Mouse (Mus musculus): ENCODE measurements around the gene Evi5.
A peak's percentile ranks its signal among the peaks of the same experiment; 100 is the strongest.
"Not testable (repeated sequence)": the region's sequence is repeated elsewhere in the genome, so short reads cannot be mapped to it uniquely, and the experiment has no call there.

Gene Evi5

DNA sequence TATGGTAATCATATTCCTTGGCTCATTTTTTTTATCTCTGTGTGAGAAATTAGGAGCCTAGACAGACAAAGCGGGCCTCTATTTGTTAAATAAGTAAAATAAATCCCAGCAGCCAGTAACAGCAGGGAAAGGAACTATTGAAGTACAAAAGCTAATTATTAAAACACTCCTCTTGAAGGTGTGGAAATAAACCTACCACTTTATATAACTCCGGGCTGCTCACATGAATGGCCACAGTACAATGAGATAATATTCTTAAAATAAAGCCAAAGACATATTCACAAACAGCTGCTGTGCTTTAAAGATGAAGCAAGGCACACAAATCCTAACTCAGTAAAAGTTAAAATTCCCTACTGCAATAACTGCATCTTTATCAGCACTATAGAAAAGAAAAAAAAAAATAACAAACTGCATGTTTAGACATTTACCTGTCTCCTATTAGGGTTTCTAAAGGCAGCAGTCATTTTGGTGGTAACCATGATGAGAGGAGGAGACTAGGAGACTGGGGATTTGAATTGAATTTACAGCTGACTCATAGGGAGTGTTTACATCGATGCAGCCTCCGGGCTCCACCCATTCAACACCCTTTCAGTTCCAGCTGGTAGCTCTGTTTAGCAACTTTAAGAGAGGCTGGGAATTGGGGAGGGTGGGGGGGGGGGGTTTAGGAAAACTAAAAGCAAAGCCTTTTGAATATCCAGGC, at the start of gene Evi5:
TSS of gene Evi5 (minus strand) at position 547 of the 700 bp plus-strand sequence.
- DNase-seq (ENCODE audit: low spot score in 2 of 2): no peak

DNA sequence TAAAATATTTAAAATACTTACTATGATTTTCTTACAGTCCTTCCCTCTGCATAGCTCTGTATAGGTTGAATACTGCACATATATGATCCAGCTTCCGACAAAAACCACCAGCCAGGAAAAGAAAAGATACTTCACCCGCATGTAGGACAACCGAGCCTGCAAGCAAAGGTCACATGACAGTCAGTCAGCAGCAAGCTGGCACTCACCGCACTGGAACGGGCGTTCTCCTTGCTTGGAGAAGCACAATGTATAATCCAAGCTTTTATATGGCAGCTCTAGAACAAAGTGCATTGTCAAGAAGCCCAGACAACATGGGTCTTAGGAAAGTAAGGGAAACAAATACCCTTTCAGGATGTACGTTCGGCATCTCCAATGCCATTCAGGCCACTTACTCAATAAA, 49.7 kb upstream of the Evi5 start:
- no peak for DNase-seq (ENCODE audit: low spot score in 2 of 2)

DNA sequence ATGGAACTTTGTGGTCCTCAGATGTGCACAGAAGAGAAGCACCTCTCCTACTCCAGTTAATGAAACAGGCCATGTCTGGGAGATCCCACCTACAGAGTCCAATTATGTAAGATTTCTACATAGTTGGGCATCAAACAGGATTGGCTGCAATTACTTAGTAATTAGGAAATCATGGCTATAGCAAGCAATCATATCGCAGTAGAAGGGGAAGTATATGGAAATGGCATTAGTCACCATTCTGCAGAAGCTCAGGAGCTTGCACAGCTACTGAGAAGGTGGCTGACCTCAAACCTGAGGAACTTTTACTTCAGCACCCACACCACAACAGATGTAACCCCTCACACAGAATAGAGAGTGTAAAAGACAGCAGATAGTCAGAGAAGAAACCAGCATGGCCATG, 47.9 kb upstream of the Evi5 start:
- no peak for DNase-seq (ENCODE audit: low spot score in 2 of 2)

DNA sequence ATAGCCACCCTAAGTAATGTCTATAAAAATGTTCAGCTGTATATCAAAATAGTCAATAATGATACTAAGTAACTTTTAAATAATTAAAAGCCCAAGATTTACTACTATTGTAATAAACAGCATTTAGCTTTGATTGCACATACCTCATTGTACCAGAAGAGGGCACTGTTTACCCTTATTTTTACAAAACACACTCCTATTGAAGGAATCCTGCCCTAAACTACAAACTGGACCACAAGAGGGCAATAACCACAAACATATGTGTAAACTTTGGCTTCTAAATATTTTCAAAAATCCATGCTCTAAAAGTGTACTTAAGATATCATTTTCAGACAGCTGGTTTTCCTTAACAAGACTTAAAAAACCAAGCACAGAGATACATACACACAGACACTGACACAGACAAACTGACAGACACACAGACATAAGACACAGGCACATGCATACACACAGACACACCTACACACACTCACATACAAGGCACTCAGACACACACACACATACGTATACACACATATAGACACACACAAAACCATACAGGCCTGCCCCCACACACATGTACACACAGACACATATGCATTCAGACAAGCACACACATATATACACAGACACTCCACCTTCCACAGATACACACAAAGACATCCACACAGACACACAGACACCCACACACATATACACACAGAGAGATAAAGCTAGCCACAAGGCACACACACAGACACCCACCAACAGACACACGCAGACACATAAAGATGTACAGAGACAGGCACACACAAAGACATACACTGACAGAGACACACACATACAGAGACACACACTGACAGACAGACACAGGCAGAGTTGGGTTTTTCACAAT, 46.7 kb upstream of the Evi5 start:
- no peak for DNase-seq (ENCODE audit: low spot score in 2 of 2)

DNA sequence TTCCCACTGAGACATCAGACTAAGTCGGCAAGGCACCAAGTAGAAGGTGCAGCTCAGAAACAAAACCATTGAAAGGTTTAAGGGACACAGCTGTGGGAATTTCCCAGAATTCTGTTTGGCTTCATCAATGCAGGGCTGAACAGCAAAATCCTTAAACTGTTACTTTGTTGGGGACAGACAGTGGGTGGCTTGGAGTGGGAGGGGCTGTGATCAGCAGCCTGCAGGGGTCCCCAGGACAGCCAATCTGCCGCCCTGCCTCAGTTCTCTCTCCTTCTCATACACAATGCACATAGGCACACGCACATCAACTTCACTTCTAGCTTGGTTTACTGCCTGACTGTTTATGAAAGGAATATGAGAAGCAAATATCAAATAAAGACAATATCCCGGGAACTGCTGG, 40.4 kb upstream of the Evi5 start:
- DNase-seq (ENCODE audit: low spot score in 2 of 2): no peak

DNA sequence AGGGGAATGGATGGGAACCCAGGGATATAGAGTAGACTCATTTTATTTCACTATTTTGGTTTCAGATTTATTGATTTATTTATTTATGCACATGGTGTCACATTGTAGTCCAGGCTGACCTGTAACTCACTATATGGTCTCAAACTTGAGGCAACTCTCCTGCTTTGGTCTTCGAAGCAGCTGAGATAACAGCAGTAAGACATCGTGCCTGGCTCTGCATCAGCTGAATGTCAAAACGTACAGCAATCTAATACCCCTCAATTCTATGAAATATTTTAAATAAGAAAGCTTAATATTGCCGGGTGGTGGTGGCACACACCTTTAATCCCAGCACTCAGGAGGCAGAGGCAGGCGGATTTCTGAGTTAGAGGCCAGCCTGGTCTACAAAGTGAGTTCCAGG, 36.1 kb upstream of the Evi5 start:
- no peak for DNase-seq (ENCODE audit: low spot score in 2 of 2)

DNA sequence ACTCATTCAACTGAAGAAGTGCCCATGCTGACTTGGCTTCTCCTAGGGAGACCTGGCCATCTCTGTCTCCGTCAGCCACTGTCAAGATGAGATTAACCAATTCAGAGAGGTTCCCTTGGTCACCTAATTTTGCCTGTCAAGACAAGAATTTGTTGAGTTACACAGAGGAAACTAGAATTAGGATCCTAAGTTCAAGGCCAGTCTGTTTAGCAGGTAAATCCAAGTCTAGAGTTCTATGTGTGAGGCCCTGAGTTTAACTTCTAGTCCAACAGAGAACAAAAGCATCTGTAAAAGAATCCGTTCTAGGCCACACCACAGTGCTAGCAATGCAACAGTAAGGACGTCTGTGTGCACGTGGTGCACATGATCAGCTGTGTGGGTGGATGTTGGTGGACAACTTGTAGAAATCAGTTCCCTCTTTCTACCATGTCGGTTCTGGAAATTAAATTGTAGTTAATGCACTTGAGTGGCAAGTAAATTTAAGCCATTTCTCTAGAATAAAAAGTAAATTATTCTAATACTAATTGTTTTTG, 35.2 kb upstream of the Evi5 start:
- DNase-seq (ENCODE audit: low spot score in 2 of 2): no peak

DNA sequence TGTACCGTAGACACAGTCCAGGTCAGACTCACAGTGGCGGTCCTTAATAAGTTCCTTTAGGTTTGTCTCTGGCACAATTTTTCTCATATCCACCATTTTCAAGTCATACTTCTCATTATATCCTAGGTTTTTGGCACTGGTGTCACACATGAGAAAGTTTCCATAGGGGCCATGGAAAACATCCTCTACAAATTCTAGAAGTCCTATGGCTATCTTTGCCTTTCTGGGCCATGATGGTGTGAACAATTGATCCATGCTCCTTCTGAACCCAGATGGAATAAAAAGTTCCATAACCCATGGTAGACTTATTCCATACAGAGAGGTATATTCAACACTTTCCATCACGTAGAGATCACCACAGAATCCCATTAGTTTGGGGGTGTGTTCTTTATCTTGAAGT, 34.8 kb upstream of the Evi5 start:
- no peak for DNase-seq (ENCODE audit: low spot score in 2 of 2)

DNA sequence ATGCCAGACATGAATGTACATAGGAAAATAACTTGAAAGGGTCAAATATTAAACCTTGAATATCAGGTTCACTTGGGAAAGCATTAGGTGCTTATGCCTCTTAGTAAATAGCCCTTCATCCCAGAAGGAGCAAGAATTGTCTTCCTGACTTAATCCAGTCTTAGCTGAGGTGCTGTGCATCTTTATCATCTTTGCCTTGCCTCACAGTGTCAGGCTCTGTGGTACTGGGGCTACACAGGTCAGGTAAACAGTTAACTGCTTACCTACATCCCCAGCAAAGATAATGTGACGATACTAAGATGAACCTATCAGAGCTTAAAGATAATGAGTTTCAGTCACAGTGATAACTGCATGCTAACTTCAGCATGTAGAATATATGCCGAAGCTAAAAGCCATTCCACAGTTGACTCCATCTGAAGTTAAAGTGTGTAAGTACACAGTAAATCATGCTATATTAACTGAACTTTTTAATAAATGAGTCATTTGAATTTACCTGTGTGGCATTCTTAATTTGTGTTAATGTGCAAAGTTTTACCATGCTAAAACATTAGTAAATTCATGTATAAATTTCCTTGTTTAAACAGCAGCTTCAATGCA, 33.7 kb upstream of the Evi5 start:
- no peak for DNase-seq (ENCODE audit: low spot score in 2 of 2)

DNA sequence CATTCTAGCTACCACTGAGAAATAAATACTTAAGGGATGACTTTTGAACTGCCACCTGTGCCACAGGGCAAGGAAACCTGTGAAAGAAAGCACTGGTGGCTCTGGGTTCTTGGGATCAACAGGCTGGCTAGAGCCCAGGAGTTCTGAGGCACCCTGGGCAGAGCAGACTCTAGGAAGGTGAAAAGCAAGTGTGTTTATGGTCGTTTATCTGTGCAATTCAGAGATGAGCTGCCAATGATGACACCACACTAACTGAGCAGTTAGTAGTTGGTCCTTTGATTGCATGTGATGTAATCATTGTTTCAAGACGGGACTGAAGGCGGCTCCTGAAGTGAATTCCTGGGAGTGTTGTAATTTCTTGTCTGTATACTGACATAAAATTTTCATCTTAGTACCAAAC, 29.4 kb upstream of the Evi5 start:
- DNase-seq (ENCODE audit: low spot score in 2 of 2): no peak

DNA sequence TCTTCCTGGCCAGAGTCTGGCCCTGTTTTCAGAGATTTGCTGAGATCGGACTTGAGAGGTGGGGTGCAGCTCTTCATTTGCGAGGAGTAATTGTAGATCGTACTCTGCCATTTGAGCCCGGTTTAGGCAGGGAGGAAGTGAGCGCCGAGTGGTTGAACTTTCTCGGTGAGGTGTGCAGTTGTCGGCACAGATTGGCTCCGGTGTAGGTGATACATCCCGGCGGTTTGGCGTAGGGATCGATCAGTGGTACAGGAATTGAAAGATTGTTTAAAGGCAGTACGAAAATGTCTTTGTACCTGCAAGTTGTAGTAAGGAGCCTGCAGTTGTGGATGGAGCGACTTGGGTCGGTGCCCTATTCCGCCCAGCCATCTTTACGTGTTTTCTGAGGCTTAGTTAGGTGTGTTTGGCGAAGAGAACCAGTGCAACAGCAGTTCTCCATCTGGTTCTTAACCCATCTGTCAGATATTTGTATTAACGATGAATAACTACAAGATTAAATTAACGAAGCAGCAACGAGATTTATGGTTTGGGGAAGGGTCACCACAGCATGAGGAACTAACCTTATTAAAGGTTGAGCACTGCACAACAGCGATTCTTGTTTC, 26.2 kb upstream of the Evi5 start:
- DNase-seq (ENCODE audit: low spot score in 2 of 2): peak in 1 of 2 experiments; percentile 53

DNA sequence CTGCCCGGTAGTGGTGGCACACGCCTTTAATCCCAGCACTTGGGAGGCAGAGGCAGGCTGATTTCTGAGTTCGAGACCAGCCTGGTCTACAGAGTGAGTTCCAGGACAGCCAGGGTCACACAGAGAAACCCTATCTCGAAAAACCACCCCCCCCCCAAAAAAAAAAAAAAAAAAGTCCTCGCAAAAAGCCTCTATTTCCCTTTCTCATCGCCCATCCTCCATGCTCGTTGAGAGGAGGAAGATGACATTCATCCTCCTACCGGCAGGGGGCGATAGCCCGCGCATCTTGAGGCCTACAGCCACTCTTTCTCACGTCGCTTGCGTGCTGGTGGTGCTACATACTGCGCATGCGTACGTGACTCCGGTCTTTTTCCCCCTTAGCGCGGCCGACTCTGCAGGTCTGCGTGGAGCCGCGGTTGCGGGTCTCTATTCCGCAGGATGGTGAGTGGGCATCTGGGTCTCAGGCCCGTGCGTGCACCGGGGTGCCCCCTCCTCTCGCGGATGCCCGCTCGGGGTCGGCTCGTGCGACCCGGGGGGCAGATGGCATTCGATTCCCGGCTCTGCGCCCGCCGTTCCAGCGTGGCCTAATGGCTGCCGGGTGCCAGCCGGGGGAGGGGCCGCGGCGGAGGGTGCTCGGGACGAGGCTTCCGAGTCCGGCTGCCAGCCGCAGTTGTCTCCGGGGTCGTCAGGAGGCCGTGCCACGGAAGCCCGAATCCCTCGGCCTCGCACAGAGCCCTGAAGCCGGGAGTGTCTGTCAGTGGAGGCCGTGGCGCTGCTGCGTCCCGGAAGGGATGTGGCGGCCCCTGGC, 25.5 kb upstream of the Evi5 start, which contains the start of gene Rpl5:
TSS of gene Rpl5 (plus strand) at position 297 of the 808 bp plus-strand sequence.
- DNase-seq (ENCODE audit: low spot score in 2 of 2): peak; percentile 97 to 98

DNA sequence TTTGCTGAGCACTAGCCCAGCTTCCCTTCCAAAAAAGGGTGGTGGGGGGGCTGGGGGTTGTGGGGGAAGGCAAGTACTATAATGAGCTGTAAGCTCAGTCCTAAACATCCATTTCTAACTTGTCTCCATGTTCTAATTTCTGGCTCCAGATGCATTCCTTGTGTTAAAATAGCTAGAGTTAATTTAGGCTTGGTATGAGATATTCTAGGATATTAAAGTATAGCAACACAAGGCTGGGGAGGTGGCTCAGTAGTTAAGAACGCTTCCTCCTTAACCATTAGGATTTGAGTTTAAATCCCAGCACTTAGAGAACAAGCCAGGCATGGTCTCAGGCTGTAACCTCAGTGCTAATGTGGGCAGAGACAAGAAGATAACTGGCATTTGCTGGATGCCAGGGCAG, 21.4 kb upstream of the Evi5 start:
- no peak for DNase-seq (ENCODE audit: low spot score in 2 of 2)

DNA sequence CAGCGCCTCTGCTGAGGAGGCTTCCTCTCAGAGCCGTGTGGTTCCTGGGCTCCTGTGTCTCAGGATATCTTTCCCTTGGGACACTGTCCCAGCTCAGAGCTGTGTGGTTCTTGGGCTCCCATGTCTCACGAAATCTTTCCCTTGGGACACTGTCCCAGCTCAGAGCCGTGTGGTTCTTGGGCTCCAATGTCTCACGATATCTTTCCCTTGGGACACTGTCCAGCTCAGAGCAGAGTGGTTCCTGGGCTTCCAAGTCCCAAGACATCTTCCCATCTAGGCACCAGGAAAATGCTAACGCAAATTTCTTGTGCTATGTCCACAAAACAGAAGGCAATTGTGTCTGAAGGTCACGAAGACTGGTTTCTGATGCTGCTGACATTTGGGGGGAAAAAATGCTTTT, 19.8 kb upstream of the Evi5 start:
- DNase-seq (ENCODE audit: low spot score in 2 of 2): no peak

DNA sequence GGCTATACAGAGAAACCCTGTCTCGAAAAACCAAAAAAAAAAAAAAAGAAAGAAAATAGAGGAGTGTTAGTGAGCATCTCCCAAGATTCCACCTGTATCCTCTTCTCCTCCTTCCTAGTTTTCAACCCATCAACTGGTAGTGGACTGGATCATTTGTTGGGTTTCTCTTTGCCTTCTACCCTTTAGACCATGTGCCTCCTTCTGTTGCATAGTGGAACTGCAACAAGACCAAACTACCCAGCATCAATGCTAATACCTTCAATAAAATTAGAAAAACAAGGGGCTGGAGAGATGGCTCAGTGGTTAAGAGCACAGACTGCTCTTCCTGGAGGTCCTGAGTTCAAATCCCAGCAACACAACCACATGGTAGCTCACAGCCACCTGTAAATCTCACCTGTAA, 16.6 kb upstream of the Evi5 start:
- DNase-seq (ENCODE audit: low spot score in 2 of 2): not testable (repeated sequence)

DNA sequence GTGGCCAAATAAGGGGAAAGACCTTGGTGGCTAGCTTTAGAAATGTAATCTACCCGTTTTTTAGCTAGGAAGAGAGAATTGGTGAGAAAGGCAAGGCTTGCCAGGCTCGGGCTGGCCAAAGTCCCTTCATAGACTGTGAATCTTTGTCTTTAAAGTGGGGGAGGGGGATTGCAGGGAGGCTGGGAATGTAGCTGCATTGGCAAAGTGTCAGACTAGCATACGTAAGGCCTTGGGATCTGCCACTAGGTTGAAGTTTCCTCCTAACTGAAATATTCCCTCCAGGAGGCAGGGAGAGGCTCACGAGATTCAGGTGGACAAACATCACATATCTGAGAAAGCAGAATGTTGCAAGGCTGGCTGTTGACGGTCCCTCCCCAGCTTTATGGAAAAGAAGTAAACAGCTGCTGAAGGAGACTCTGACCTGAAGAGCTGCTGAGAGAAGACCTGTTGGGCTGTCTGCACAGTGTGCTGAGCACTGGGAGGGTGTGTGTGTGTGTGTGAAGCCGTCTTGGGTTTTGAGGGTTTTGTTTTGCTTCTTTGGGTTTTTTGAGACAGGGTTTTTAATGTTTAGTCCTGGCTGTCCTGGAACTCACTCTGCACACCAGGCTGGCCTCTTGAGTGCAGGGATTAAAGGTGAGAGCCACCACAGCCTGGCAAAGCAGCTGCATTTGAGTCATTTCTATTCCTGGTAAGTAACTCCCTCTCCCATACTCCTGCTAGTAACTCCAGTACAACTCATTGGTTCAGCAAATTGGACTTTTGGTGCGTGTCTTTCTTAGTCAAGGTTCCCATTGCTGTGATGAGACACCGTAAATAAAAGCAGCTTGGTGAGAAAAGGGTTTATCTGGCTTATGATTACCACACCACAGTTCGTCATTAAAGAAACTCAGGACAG, 15.3 kb upstream of the Evi5 start:
- DNase-seq (ENCODE audit: low spot score in 2 of 2): peak; percentile 42 to 46

DNA sequence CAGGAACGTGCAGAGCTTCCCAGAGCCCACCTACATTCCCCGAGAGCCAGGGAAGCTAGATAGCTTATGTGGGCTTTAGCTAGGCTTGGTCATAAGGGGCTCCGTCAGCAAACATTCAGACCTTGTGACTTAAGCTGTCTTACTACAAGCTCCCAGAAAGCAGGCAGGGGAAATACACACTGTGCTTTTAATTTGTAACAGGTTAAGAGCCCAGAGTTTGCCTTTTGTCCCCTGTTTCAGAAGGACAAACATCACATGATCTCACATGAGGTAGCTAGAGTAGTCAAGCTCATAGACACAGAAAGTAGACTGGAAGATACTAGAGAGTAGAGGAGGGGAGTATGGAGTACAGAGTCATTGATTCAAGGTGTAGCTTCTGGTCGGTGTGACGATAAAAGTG, 5.8 kb upstream of the Evi5 start:
- no peak for DNase-seq (ENCODE audit: low spot score in 2 of 2)

DNA sequence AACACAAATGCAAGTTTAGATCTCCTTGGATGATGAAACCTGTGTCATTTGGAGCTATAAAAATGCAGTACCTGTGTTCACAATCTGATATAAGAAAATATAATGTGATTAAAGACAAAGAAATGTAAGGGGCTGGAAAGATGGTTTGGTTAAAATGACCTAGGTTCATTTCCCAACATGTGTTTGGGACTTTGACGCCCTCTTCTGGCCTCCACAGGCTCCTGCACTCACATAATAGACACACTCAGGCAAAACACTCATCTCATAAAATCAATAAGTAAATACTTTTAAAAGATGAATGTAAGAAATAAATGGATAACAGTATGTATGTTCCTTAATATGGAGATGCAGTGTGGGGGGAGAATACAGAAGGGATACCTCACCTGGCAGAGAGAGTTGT, 2.1 kb upstream of the Evi5 start:
- DNase-seq (ENCODE audit: low spot score in 2 of 2): no peak

DNA sequence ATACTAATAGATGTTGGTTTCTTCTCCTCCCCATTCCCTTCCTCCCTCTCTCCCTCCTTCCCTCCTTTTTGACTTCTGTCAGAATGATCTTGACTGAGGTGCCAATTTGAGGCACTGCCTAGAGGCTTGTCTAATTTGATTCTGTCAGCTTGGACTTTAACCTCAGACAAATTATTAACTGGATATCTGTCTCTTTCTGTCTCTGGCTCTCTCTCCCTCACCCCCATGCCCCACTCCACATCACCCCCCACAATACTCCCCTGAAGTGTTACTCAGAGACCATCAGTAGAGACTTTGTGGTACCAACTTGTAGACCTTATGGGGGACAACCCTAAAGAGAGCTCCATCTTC, 329 bp upstream of the Evi5 start:
- no peak for DNase-seq (ENCODE audit: low spot score in 2 of 2)

DNA sequence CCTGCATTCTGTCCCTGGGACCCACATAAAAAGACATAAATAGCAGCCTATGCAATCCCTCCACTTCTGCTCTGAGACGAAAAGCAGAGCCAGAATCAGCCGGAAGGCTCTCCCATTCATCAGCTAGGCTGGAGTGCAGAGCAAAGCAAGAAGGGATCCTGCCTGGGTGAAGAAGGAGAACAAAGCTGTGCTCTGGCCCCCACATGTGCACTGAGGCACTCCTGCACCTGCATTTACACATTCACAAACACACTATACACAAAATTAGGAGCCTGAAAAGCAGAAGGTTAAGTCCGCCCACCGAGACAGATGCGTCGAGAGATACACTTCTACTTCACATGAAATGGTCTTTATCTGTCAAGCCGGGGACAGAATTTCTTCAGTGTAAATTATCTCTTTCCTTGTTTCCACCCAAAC, 1.0 kb downstream of the Evi5 start:
- DNase-seq (ENCODE audit: low spot score in 2 of 2): peak in 1 of 2 experiments; percentile 40

Data from right cerebral cortex, postnatal 10 days (tissue).